Mouse (Mus musculus) lung, adult 18-20 months (tissue): ENCODE results near the gene Mark3.
A peak's percentile ranks its signal among the peaks of the same experiment; 100 is the strongest.

Experiments
- DNase-seq, 2 experiments: peaks; one replicate each; pipeline ENCODE4 v3.0.0; 2022; ENCODE audit warnings: mixed read lengths in 2 of 2

Mark3 gene

GRCm38 (mm10) chr12:111562276-111562814 is 12.0 kb upstream of the Mark3 start:
- DNase-seq, result no peak

- no peak for DNase-seq
These were observed 11.2 kb upstream of the Mark3 start for GRCm38 (mm10) chr12:111563076-111563629.

GRCm38 (mm10) chr12:111565363-111565762 is 9.0 kb upstream of the Mark3 start:
- peak; percentile 60 to 68 for DNase-seq

GRCm38 (mm10) chr12:111568836-111569235 is 5.5 kb upstream of the Mark3 start:
- no peak for DNase-seq

GRCm38 (mm10) chr12:111572406-111572805 is 1.9 kb upstream of the Mark3 start:
- no peak for DNase-seq

- no peak for DNase-seq
These were observed 1.0 kb upstream of the Mark3 start for GRCm38 (mm10) chr12:111573315-111573714.

GRCm38 (mm10) chr12:111574887-111575838 is 840 bp downstream of the Mark3 start:
- peak; percentile 27 to 31 for DNase-seq

GRCm38 (mm10) chr12:111583058-111583457 is 8.7 kb downstream of the Mark3 start:
- DNase-seq, result no peak

- DNase-seq, result no peak
These were observed 10.1 kb downstream of the Mark3 start for GRCm38 (mm10) chr12:111584401-111584800.

- no peak for DNase-seq
These were observed 12.9 kb downstream of the Mark3 start for GRCm38 (mm10) chr12:111587252-111587651.

- DNase-seq, result peak; percentile 38 to 68
These were observed 18.2 kb downstream of the Mark3 start for GRCm38 (mm10) chr12:111592407-111593021.

- DNase-seq, result no peak
These were observed 19.5 kb downstream of the Mark3 start for GRCm38 (mm10) chr12:111593775-111594174.

- DNase-seq, result no peak
These were observed 23.0 kb downstream of the Mark3 start for GRCm38 (mm10) chr12:111597310-111597709.

GRCm38 (mm10) chr12:111598902-111599301 is 24.6 kb downstream of the Mark3 start:
- no peak for DNase-seq

- no peak for DNase-seq
These were observed 25.3 kb downstream of the Mark3 start for GRCm38 (mm10) chr12:111599640-111600039.

- no peak for DNase-seq
These were observed 29.5 kb downstream of the Mark3 start for GRCm38 (mm10) chr12:111603871-111604270.

GRCm38 (mm10) chr12:111605619-111606018 is 31.3 kb downstream of the Mark3 start:
- DNase-seq, result no peak

- no peak for DNase-seq
These were observed 33.7 kb downstream of the Mark3 start for GRCm38 (mm10) chr12:111608015-111608414.

GRCm38 (mm10) chr12:111614475-111615141 is 40.3 kb downstream of the Mark3 start:
- DNase-seq, result no peak

- no peak for DNase-seq
These were observed 43.9 kb downstream of the Mark3 start for GRCm38 (mm10) chr12:111618266-111618665.

- DNase-seq, result peak; percentile 29 to 42
These were observed 73.8 kb downstream of the Mark3 start for GRCm38 (mm10) chr12:111648061-111648645.

- DNase-seq, result no peak
These were observed 78.6 kb downstream of the Mark3 start for GRCm38 (mm10) chr12:111652953-111653352.
